Mouse (Mus musculus) kidney, embryonic 15.5 days (tissue): Measurements from ENCODE around the gene Stx18. TPM values are rescaled to one million over a fixed set of nuclear protein-coding genes. Genes with fewer than 3 reads are reported as not detected.

Experiments used
- ATAC-seq: fragments of 200-750 bp; cut with Nextera tagmentation; replicated peaks from 2 replicates; pipeline ENCODE4 v1.8.0; 2017; ENCODE audit warnings: moderate TSS enrichment; ENCODE audit not compliant: low FRiP score
- H3K27ac ChIP-seq: fragments of 300-500 bp; sonication (generic); 2 replicates; pipeline ENCODE4 v1.5.1; 2015; ENCODE audit warnings: mild to moderate bottlenecking, inconsistent platforms
- H3K27me3 ChIP-seq: fragments of 300-500 bp; sonication (generic); 2 replicates; pipeline ENCODE4 v1.6.1; 2015; ENCODE audit warnings: inconsistent platforms
- H3K36me3 ChIP-seq: fragments of 300-500 bp; sonication (generic); 2 replicates; pipeline ENCODE4 v1.6.1; 2015; ENCODE audit warnings: inconsistent platforms
- H3K4me1 ChIP-seq: fragments of 300-500 bp; sonication (generic); 2 replicates; pipeline ENCODE4 v1.6.1; 2015; ENCODE audit warnings: inconsistent platforms
- H3K4me2 ChIP-seq: fragments of 300-500 bp; sonication (generic); 2 replicates; pipeline ENCODE4 v1.6.1; 2015; ENCODE audit warnings: moderate library complexity, mild to moderate bottlenecking, inconsistent platforms
- H3K4me3 ChIP-seq: fragments of 300-500 bp; sonication (generic); replicated peaks from 2 replicates; pipeline ENCODE4 v1.5.1; 2015; ENCODE audit warnings: mild to moderate bottlenecking, inconsistent platforms
- H3K9ac ChIP-seq: fragments of 300-500 bp; sonication (generic); 2 replicates; pipeline ENCODE4 v1.6.1; 2015; ENCODE audit warnings: mild to moderate bottlenecking, inconsistent platforms
- H3K9me3 ChIP-seq: fragments of 300-500 bp; sonication (generic); replicated peaks from 2 replicates; pipeline ENCODE4 v1.6.1; 2016; ENCODE audit warnings: inconsistent platforms
- WGBS: fragments of 180-500 bp; shearing (Covaris S2); methylation state at CpG from one replicate; pipeline ENCODE4 v1.1.7; 2015; ENCODE audit warnings: mixed read lengths; 5-methylcytosine and 5-hydroxymethylcytosine counted together
- polyA plus RNA-seq: library from polyadenylated mRNA; unstranded; fragments of >200 nt; fragmentation: Nextera tagmentation; extraction: Ambion mirVana; gene quantifications from 2 replicates; pipeline ENCODE4 v1.2.1, GENCODE M21; 2015

Stx18 gene
- polyA plus RNA-seq: 43.6 and 44.7 TPM in 2 replicates

DNA sequence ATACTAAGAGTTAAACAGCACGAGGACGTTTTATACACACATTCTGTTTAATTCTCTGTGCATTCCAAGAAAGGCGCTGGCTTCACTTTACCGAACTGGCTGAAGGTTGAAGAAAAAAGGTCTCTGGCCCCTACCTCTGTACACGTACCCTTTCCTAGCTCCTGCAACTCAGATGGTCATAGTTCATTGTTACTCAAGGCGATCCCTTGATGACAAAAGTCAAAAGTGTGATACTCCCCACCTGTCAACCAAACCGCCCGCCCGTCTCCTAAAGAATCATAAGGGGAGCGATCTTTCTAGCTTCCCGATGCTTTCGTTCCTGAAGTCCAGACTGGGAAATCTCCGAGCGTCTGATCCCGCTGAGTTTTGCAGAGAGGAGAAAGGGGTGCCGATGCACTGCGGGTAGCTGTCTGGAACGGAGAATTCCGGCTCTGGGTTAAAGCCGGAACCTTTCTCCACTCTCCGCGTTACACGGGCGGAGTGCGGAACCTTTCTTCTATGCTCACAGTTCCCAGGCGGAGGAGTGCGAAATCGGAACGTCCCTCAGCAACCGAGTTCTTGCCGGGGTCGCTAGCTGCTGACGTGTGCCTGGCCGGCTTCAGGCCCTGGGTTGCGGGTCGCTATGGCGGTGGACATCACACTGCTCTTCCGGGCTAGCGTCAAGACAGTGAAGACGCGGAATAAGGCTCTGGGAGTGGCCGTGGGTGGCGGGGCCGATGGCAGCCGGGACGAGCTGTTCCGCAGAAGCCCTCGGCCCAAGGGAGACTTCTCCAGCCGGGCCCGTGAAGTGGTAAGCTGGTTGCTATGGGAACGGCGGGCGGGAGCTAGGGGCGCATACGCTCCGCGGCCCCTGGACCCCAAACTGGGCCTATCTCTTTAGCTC, at the start of gene Stx18:
Gene Stx18, plus strand, starts transcription at position 33 of the 883 bp plus-strand sequence.
- peak; percentile 97 for ATAC-seq
- H3K27ac ChIP-seq: peak within 1 kb of the TSS; percentile 73
- H3K4me3 ChIP-seq: peak within 1 kb of the TSS; percentile 96
- H3K4me2 ChIP-seq: peak within 1 kb of the TSS; percentile 86
- WGBS: under 1% methylated on average over 57 of the region's 57 CpGs
- H3K27me3 ChIP-seq: peaks cover 18% of the 10 kb centered on the region
- H3K9ac ChIP-seq: peak within 1 kb of the TSS; percentile 91
- H3K4me1 ChIP-seq: peaks cover 11% of the 10 kb centered on the region
- H3K9me3 ChIP-seq: no peaks in the 10 kb centered on the region
- H3K36me3 ChIP-seq: peaks cover 10% of the 10 kb centered on the region; the same call in 1 of the 2 replicates

DNA sequence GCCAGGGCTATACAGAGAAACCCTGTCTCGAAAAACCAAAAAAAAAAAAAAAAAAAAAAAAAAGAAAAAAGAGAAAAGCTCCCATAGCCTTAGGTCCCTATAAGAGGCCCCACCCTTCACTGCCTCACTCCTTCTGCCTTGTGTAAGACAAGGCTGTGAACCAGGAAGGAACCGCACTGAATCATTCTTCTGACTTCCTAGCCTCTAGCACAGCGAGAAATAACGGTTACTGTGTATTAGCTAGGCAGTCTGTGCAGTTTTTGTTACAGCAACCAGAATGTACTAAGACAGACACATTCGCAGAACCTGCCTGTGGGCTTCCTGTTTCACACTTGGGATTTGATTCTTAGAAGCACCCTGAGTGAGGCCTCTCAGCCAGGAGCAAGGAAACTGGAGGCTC, 46.2 kb upstream of the Stx18 start:
- Histone ChIP-seq H3K9ac (no peak overlapping the region), H3K36me3 (no peaks in the 10 kb centered on the region), H3K9me3 (no peaks in the 10 kb centered on the region), H3K27ac (no peak overlapping the region), H3K4me2 (no peak overlapping the region), H3K4me3 (no peak overlapping the region), H3K27me3 (no peaks in the 10 kb centered on the region), H3K4me1 (no peaks in the 10 kb centered on the region)
- ATAC-seq: no peak
- 69% methylated on average over 5 of the region's 5 CpGs for WGBS

DNA sequence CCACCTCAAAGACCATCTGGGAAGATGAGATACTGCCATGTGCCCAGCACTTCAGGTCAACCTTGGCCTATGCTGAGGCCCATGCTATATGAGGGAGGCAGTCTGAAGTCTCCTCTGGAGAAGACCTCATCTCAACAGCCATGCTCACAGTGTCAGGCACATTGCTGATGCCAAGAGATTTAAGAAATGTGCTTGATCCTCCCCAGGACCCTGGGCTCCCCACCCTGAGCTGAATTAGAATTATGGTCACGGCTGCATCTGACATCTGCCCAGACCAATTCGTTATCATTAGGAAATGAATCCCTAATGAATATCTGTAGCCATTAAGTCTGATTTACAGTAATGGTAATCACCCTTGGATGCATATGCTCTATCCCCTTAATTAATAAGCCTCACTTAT, 39.7 kb upstream of the Stx18 start:
- Histone ChIP-seq H3K27ac (no peak overlapping the region), H3K4me2 (no peak overlapping the region), H3K36me3 (no peaks in the 10 kb centered on the region), H3K27me3 (no peaks in the 10 kb centered on the region), H3K9me3 (no peaks in the 10 kb centered on the region), H3K4me3 (no peak overlapping the region), H3K9ac (no peak overlapping the region), H3K4me1 (no peaks in the 10 kb centered on the region)
- WGBS: 77% methylated on average over 2 of the region's 2 CpGs
- ATAC-seq: no peak

DNA sequence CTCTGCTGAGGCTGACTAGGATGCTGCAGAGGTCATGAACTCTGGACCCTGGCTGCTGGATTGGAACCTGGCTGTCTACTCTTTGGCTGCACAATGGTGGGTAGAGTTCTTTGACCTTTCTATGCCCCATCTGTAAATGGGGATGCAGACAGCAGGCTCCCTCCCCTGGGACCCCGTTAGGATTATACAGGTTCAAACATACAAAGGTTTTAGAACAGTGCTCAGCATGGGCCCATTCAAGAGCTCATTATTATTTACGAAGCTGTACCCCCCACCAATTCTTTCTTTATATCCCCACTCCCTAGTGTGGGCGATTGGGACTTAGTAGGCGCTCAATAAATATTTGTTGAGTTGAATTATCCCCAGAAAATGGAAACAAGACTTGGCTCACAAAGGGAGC, 36.0 kb upstream of the Stx18 start:
- Histone ChIP-seq H3K4me2 (no peak overlapping the region), H3K27ac (no peak overlapping the region), H3K36me3 (no peaks in the 10 kb centered on the region), H3K9ac (no peak overlapping the region), H3K4me1 (no peaks in the 10 kb centered on the region), H3K9me3 (no peaks in the 10 kb centered on the region), H3K4me3 (no peak overlapping the region), H3K27me3 (no peaks in the 10 kb centered on the region)
- 61% methylated on average over 4 of the region's 4 CpGs for WGBS
- ATAC-seq: no peak

DNA sequence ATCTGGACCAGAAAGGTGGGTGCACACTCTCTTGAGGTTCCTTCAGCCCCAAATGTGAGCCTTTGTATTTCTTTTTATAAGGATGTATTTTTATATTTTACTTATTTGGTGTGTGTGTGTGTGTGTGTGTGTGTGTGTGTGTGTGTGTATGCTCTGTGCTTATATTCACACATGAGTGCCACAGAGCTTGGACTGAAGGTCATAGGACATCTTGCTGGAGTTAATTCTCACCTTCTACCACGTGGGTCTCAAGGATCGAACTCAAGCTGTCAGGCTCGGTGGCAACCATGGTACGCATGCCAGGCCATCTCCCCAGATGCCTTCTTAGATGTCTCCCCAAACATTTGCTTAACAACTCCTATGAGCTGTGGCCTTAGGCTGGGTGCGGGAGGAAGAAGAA, 33.8 kb upstream of the Stx18 start:
- Histone ChIP-seq H3K27ac (no peak overlapping the region), H3K36me3 (no peaks in the 10 kb centered on the region), H3K4me1 (no peaks in the 10 kb centered on the region), H3K9ac (no peak overlapping the region), H3K4me2 (no peak overlapping the region), H3K4me3 (no peak overlapping the region), H3K27me3 (no peaks in the 10 kb centered on the region), H3K9me3 (no peaks in the 10 kb centered on the region)
- no peak for ATAC-seq
- 87% methylated on average over 5 of the region's 5 CpGs for WGBS

DNA sequence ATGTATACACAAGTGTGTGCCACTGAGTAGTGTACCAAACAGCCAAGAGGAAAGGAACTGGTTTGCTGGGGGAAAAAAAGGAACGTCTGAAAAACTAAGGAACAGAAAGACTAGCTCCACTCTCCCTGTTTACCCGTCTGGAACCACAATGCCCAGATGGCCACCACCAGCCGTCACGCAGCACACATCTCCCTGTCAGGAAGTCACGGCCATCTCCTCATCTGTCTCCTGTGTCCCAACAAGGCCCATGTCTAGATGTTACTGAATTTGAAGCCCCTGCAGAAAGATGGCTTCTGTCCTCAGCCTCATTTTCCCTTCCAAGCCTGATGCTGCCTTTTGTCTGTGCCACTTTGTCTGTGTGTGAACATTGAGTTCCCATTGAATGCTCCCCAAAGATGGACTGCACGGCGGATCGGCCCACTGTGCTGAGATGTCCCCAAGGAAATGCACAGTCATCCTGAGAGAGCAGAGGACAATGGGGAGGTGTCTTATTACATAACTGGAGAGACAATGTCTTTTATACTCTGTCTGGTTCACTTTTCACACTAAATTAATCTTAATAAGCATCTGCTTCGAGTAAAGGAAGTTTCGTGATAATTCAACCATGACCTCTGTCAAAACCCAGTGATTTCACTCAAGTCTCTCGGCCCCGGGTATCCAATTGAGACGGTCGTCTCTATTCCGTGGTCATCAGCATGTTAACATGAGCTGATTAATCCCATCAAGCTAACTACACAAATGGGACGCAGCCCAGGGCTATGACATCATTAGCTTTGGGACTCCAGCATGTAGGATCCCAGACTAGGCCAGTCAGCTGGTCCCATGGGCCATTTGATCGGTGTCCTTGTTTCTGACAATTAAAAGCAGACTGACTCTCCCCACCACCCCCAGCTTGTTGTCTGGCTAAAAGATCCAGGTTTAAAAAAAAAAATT, 31.9 kb upstream of the Stx18 start:
- no peak overlapping the region for H3K9ac ChIP-seq
- ATAC-seq: no peak
- H3K27me3 ChIP-seq: no peaks in the 10 kb centered on the region
- H3K36me3 ChIP-seq: no peaks in the 10 kb centered on the region
- H3K4me1 ChIP-seq: no peaks in the 10 kb centered on the region
- no peaks in the 10 kb centered on the region for H3K9me3 ChIP-seq
- H3K4me2 ChIP-seq: no peak overlapping the region
- WGBS: 57% methylated on average over 17 of the region's 17 CpGs
- H3K27ac ChIP-seq: no peak overlapping the region
- H3K4me3 ChIP-seq: no peak overlapping the region

DNA sequence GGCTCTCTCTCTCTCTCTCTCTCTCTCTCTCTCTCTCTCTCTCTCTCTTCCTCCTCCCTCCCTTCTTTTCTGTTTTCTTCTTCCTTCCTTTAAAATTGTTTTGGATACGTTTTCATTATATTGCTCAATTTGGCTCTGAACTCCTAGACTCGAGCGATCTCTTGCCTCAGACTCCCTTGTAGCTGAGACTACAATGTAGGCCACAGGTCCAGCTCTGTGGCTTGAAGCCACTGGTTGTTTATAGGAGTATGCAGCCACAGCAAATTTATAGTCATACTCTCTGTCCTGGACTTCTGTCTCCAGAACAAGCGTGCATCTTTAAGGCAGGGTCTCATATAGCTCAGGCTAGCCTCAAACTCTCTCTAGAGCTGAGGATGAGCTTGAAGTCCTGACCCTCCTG, 29.5 kb upstream of the Stx18 start:
- no peaks in the 10 kb centered on the region for H3K36me3 ChIP-seq
- H3K9me3 ChIP-seq: no peaks in the 10 kb centered on the region
- no peaks in the 10 kb centered on the region for H3K4me1 ChIP-seq
- no peak overlapping the region for H3K9ac ChIP-seq
- no peak for ATAC-seq
- H3K4me2 ChIP-seq: no peak overlapping the region
- H3K4me3 ChIP-seq: no peak overlapping the region
- WGBS: 84% methylated on average over 4 of the region's 4 CpGs
- H3K27me3 ChIP-seq: no peaks in the 10 kb centered on the region
- H3K27ac ChIP-seq: no peak overlapping the region

DNA sequence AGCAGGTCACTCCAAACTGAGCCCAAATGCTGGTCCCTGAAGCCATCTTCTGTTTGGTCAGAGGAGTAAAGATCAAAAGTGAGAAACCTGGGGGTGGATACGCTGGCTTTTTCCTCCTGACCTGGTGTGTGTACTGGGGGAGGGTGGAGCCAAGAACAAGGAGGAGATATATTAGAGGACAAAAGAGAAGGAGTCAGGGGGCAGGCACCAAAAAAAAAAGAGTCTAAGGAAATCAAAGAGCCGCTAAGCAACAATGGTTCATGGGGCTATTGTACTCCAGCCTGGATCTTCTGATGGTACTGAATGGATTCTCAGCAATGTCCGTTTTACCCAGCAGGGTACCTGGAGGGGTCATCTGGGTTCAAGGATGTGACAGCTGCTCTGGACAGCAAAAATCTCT, 23.6 kb upstream of the Stx18 start:
- H3K9me3 ChIP-seq: no peaks in the 10 kb centered on the region
- H3K36me3 ChIP-seq: no peaks in the 10 kb centered on the region
- 68% methylated on average over 3 of the region's 3 CpGs for WGBS
- no peaks in the 10 kb centered on the region for H3K4me1 ChIP-seq
- H3K27ac ChIP-seq: no peak overlapping the region
- H3K27me3 ChIP-seq: no peaks in the 10 kb centered on the region
- ATAC-seq: no peak
- no peak overlapping the region for H3K4me2 ChIP-seq
- no peak overlapping the region for H3K4me3 ChIP-seq
- H3K9ac ChIP-seq: no peak overlapping the region

DNA sequence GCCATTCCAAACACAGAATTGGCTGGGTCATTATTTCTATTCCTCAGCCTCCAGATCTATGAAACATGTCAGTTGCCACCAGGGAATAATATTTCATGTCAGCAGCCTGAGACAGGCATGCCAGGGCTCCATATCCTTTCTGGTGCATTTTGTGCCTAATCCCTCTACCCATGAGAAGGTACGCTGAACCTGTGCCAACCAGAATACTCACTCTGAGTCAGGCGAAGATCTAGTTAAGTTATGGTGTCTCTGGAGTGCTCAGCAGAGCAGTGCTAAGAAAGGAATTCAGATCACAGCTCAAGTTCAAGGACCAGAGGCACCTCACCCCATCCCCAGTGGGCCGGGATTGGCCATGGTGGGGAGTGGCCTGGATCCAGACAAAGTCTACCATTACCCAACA, 21.6 kb upstream of the Stx18 start:
- no peak overlapping the region for H3K27ac ChIP-seq
- no peak for ATAC-seq

DNA sequence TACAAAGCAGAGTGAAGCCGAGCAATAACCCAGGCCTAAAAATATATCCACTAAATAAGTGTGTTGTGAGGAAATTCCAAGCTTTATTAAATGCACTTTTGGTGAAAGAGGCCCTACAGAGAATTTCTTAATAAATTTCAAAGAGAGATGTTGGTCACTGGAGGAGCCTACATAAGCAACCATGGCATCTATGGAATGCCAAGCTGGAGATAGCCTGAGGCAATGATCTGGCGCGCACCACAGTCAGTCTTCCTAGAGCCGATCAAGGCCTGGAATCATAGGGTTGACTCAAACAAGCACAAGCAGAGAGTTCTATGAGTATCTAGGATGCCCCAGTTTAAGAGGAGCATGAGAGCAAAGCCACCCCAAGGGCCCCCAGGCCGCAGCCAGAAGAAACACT, 10.9 kb upstream of the Stx18 start:
- no peak for ATAC-seq
- Histone ChIP-seq H3K27ac (no peak overlapping the region), H3K4me3 (no peak overlapping the region), H3K9me3 (no peaks in the 10 kb centered on the region), H3K4me2 (no peak overlapping the region), H3K36me3 (no peaks in the 10 kb centered on the region), H3K4me1 (no peaks in the 10 kb centered on the region), H3K27me3 (no peaks in the 10 kb centered on the region), H3K9ac (no peak overlapping the region)
- 80% methylated on average over 5 of the region's 5 CpGs for WGBS

More for the DNA sequence above, 21.6 kb upstream of the Stx18 start:
- H3K4me2 ChIP-seq: no peak overlapping the region
- H3K4me3 ChIP-seq: no peak overlapping the region
- no peaks in the 10 kb centered on the region for H3K36me3 ChIP-seq
- no peaks in the 10 kb centered on the region for H3K4me1 ChIP-seq
- WGBS: 81% methylated on average over 3 of the region's 3 CpGs
- H3K9me3 ChIP-seq: no peaks in the 10 kb centered on the region
- H3K27me3 ChIP-seq: no peaks in the 10 kb centered on the region
- no peak overlapping the region for H3K9ac ChIP-seq

DNA sequence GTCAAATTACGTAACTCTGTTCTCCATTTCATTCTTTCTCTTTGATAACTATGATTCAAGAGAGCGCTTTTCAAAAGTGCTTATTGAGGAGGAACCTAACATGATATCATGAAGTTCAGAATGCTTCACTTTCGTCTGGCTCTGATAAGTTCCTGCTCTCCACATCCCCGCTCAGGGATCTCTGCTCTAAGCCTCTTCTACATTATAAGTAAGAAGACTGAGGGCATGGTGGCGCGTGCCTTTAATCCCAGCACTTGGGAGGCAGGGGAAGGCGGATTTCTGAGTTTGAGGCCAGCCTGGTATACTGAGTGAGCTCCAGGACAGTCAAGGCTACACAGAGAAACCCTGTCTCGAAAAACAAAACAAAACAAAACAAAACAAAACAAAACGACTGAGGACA, 268 bp upstream of the Stx18 start:
- H3K9ac ChIP-seq: peak overlapping the region; percentile 91

DNA sequence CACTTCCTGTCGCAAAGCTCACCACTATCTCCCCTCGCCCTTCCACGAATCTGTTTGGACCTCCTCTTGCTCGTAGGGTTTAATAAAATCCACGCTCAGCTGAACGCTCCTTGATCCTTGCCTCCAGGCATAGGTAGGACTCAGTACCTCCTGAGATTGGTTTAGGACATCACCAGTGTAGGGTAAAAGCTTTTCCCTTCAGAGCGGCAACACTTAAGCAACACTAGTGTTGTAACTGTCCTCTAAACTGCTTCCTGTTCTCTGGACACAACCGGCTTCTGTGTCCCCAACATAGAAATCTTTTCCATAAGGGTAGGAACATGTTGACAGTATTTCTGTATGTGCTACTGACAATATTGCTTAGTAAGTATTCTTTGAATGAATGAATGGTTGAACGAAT, 1.3 kb downstream of the Stx18 start:
- Histone ChIP-seq H3K27ac (no peak overlapping the region), H3K4me1 (peaks cover 11% of the 10 kb centered on the region), H3K4me2 (peak overlapping the region; percentile 86), H3K9ac (peak overlapping the region; percentile 91), H3K4me3 (peak overlapping the region; percentile 96), H3K9me3 (no peaks in the 10 kb centered on the region), H3K27me3 (peaks cover 18% of the 10 kb centered on the region), H3K36me3 (peaks cover 10% of the 10 kb centered on the region; the same call in 1 of the 2 replicates)
- no peak for ATAC-seq
- 28% methylated on average over 9 of the region's 9 CpGs for WGBS

More for the DNA sequence above, 268 bp upstream of the Stx18 start:
- Histone ChIP-seq H3K36me3 (peaks cover 10% of the 10 kb centered on the region; the same call in 1 of the 2 replicates), H3K4me3 (peak overlapping the region; percentile 96), H3K27ac (no peak overlapping the region), H3K27me3 (peaks cover 21% of the 10 kb centered on the region), H3K9me3 (no peaks in the 10 kb centered on the region), H3K4me2 (peak overlapping the region; percentile 86), H3K4me1 (peaks cover 11% of the 10 kb centered on the region)
- WGBS: 24% methylated on average over 9 of the region's 9 CpGs
- ATAC-seq: no peak
